Mouse (Mus musculus): Measurements from ENCODE around the gene Rsph1. TPM values are rescaled to one million over a fixed set of nuclear protein-coding genes. Genes with fewer than 3 reads are reported as not detected.
"Not testable (repeated sequence)": the region's sequence is repeated elsewhere in the genome, so short reads cannot be mapped to it uniquely, and the experiment has no call there.

Gene Rsph1
- polyA plus RNA-seq, 1 experiment from 2014 or later, result 8.6 TPM

DNA sequence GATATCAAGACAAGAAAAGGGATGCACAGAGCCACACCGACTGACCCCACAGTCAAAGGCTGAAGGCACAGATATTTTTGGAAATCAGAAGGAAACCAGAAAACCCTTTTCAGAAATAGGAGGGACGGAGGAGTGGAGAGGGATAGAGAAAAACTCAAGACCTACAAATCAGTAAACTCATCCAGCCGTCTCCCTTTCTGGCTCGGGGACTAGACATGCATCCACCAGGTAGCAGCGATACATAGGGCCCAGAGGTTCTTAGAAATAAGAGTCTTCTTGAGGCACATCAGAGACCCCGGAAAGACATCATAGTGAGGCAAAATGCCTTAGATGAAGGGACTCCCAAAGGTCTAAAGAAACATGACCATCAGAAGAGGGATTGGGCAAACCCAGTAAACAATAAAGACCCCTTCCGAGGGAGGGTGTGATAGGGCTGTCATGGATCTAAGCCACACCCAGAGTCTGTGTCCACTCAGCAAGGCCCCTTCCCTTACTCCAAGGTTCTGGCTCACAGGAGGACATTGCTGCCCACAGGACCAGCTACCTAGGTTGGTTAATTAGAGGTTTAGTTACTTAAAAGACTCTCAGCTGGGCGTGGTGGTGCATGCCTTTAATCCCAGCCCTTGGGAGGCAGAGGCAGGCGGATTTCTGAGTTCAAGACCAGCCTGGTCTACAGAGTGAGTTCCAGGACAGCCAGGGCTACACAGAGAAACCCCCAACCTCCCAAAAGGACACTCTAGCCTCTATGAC lies 4.6 kb downstream of the Rsph1 start:
- no peak for ATAC-seq
- 90% methylated on average over 9 of the region's 9 CpGs for WGBS
- no peak overlapping the region for H3K4me3 ChIP-seq (ENCODE audit: low read depth, low read length)

DNA sequence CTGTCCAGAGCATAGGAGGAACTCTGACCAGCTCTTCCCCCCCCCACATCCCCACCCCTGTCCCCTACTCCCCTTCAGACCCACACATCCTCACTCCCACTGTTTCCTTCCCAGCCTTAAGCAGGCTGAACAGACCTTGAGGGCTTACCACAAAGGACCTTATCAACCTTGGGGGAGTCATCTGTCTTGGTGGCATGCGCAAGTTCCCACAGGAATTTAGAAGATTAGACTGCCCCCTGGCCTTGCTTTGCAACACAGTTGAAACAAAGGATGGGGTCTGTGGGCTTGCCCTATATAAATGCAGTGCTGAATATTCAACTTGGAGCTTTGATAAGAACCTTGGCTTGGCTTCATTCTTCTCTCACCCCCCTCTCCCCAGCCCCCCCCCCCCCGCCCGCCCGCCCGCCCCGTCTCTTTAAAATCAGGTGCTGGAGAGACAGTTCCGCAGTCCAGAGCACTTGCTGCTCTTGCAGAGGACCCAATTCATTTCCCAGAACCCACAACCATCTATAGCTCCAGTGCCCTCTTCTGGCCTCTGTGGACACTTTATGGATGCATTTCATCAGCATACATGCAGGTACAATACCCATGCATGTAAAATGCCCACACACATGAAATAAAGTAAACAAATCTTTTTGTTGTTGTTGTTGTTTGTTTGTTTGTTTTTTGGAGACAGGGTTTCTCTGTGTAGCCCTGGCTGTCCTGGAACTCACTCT lies 5.9 kb downstream of the Rsph1 start:
- ATAC-seq, result no peak
- no peak overlapping the region for H3K9ac ChIP-seq (ENCODE audit: low read depth, low read length)
- no peak overlapping the region for H3K4me3 ChIP-seq (ENCODE audit: low read depth, low read length)
- H3K4me2 ChIP-seq (ENCODE audit: low read length), result no peak overlapping the region
- H3K36me3 ChIP-seq (ENCODE audit: control insufficient read depth, insufficient read depth, low read length), result no peaks in the 10 kb centered on the region
- H3K27me3 ChIP-seq (ENCODE audit: control insufficient read depth, insufficient read depth, low read depth, low read length), result no peaks in the 10 kb centered on the region
- no peak overlapping the region for H3K27ac ChIP-seq (ENCODE audit: low read length)
- no peaks in the 10 kb centered on the region for H3K9me3 ChIP-seq (replicated peaks; ENCODE audit: control insufficient read depth, low read length, poor library complexity, severe bottlenecking)
- no peaks in the 10 kb centered on the region for H3K4me1 ChIP-seq (ENCODE audit: control insufficient read depth, insufficient read depth, low read length)
- 42% methylated on average over 3 of the region's 7 CpGs for WGBS

More for the DNA sequence above, 4.6 kb downstream of the Rsph1 start:
- no peak overlapping the region for H3K9ac ChIP-seq (ENCODE audit: low read depth, low read length)
- H3K9me3 ChIP-seq (replicated peaks; ENCODE audit: control insufficient read depth, low read length, poor library complexity, severe bottlenecking), result no peaks in the 10 kb centered on the region
- H3K27ac ChIP-seq (ENCODE audit: low read length), result no peak overlapping the region
- H3K4me2 ChIP-seq (ENCODE audit: low read length), result no peak overlapping the region
- peaks cover 3% of the 10 kb centered on the region for H3K4me1 ChIP-seq (ENCODE audit: control insufficient read depth, insufficient read depth, low read length)
- H3K36me3 ChIP-seq (ENCODE audit: control insufficient read depth, insufficient read depth, low read length), result no peaks in the 10 kb centered on the region
- H3K27me3 ChIP-seq (ENCODE audit: control insufficient read depth, insufficient read depth, low read depth, low read length), result no peaks in the 10 kb centered on the region

DNA sequence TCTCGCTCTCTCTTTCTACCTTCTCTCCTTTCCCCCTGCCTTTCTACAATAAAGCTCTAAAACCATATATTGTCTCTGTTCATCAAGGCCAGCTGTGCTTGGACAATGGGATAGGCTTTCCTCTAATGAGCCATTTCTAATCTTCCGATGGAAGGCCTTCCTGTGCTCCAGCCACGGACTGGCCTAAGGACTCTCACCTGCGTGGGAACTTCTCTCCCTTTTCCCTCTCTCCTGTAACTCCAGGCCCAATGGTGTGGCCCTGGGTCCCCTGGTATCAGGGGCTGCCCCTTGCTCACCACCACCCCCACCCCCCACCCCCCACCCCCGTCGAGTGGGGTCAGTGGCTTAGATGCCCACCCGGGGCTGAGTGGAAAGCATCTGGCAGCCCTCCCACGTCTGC lies 6.4 kb downstream of the Rsph1 start:
- WGBS, result 77% methylated on average over 8 of the region's 8 CpGs
- H3K9me3 ChIP-seq (replicated peaks; ENCODE audit: control insufficient read depth, low read length, poor library complexity, severe bottlenecking); H3K9ac ChIP-seq (ENCODE audit: low read depth, low read length); H3K4me2 ChIP-seq (ENCODE audit: low read length); ATAC-seq; H3K36me3 ChIP-seq (ENCODE audit: control insufficient read depth, insufficient read depth, low read length); H3K4me1 ChIP-seq (ENCODE audit: control insufficient read depth, insufficient read depth, low read length); H3K27ac ChIP-seq (ENCODE audit: low read length); H3K27me3 ChIP-seq (ENCODE audit: control insufficient read depth, insufficient read depth, low read depth, low read length); H3K4me3 ChIP-seq (ENCODE audit: low read depth, low read length): not testable (repeated sequence)

DNA sequence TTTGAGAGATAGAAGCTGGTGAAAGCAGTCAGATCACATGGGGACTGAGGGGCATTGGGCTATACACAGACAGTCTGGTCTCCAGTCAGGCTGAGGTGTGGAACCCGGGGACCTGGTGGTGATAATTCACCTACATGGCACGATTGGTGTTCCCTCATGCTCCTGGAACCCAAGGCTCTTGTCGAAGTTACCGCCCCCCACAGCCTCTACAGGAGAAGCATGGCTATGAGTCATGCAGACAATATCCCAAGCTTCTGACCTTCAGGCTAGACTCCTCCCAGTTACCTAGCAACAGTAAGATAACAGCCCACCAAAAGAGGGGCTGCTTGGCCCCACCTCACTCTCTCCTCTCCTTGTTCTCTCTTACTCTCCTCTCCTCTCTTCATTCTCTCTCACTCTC lies 6.9 kb downstream of the Rsph1 start:
- WGBS, result 89% methylated on average over 4 of the region's 4 CpGs
- Histone ChIP-seq H3K27ac (ENCODE audit: low read length) (no peak overlapping the region), H3K9ac (ENCODE audit: low read depth, low read length) (no peak overlapping the region), H3K9me3 (replicated peaks; ENCODE audit: control insufficient read depth, low read length, poor library complexity, severe bottlenecking) (no peaks in the 10 kb centered on the region), H3K4me1 (ENCODE audit: control insufficient read depth, insufficient read depth, low read length) (no peaks in the 10 kb centered on the region), H3K36me3 (ENCODE audit: control insufficient read depth, insufficient read depth, low read length) (no peaks in the 10 kb centered on the region), H3K27me3 (ENCODE audit: control insufficient read depth, insufficient read depth, low read depth, low read length) (no peaks in the 10 kb centered on the region), H3K4me2 (ENCODE audit: low read length) (no peak overlapping the region), H3K4me3 (ENCODE audit: low read depth, low read length) (no peak overlapping the region)
- ATAC-seq, result no peak

DNA sequence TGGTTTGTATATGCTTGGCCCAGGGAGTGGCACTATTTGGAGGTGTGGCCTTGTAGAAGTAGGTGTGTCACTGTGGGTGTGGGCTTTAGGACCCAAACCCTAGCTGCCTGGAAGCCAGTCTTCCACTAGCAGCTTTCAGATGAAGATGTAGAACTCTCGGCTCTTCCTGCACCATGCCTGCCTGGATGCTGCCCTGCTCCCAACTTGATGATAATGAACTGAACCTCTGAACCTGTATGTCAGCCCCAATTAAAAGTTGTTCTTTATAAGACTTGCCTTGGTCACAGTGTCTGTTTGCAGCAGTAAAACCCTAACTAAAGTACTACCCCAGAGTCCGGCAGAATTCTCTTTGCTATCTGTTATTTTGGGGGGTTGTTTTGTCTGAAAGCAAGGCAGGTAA lies 7.4 kb downstream of the Rsph1 start:
- Histone ChIP-seq H3K9ac (ENCODE audit: low read depth, low read length) (no peak overlapping the region), H3K27me3 (ENCODE audit: control insufficient read depth, insufficient read depth, low read depth, low read length) (no peaks in the 10 kb centered on the region), H3K4me3 (ENCODE audit: low read depth, low read length) (no peak overlapping the region), H3K36me3 (ENCODE audit: control insufficient read depth, insufficient read depth, low read length) (no peaks in the 10 kb centered on the region), H3K27ac (ENCODE audit: low read length) (no peak overlapping the region), H3K4me2 (ENCODE audit: low read length) (no peak overlapping the region), H3K4me1 (ENCODE audit: control insufficient read depth, insufficient read depth, low read length) (no peaks in the 10 kb centered on the region), H3K9me3 (replicated peaks; ENCODE audit: control insufficient read depth, low read length, poor library complexity, severe bottlenecking) (no peaks in the 10 kb centered on the region)
- 86% methylated on average over 2 of the region's 2 CpGs for WGBS
- ATAC-seq, result no peak

DNA sequence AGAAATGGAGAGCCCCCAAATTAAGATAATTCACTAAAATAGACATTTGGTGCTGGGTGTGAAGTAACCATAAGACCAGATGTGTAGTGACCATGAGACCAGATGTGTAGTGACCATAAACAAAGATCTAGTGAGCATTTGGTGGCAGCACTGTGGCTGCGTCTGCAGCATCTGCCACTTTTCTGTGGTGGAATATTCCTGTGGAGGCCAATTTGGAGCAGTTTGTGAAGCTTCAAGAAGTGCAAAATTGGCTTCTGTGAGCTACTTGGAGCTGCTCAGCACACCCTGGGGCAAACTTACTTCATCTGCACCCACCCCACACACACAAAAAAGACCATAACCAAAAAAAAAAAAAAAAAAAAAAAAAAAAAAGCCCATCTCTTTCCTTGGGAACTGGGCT lies 9.2 kb downstream of the Rsph1 start:
- H3K27me3 ChIP-seq (ENCODE audit: control insufficient read depth, insufficient read depth, low read depth, low read length), result no peaks in the 10 kb centered on the region
- H3K36me3 ChIP-seq (ENCODE audit: control insufficient read depth, insufficient read depth, low read length), result no peaks in the 10 kb centered on the region
- no peak overlapping the region for H3K4me2 ChIP-seq (ENCODE audit: low read length)
- H3K9me3 ChIP-seq (replicated peaks; ENCODE audit: control insufficient read depth, low read length, poor library complexity, severe bottlenecking), result no peaks in the 10 kb centered on the region
- H3K4me1 ChIP-seq (ENCODE audit: control insufficient read depth, insufficient read depth, low read length), result no peaks in the 10 kb centered on the region
- H3K27ac ChIP-seq (ENCODE audit: low read length), result no peak overlapping the region
- ATAC-seq, result no peak
- WGBS, result 88% methylated on average over 1 of the region's 1 CpGs
- no peak overlapping the region for H3K4me3 ChIP-seq (ENCODE audit: low read depth, low read length)
- H3K9ac ChIP-seq (ENCODE audit: low read depth, low read length), result no peak overlapping the region

DNA sequence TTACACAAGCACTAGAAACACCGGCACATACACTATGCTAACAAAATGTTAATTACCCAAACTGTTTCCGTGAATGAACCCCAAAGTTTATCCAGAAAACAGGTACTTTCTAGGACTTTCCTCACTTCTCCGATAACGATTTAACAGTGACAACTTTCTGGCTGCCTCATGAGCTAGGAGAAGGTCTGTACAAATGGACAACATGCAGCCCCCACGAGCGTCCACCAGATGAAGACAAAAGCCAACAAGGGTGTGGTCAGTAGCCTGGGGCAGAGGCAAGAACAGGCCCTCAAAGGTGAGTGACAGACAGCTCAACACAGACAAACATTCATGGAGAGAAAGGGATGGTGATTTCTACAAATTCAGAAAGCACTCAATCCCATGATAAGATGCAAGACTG lies 9.6 kb downstream of the Rsph1 start:
- Histone ChIP-seq H3K36me3 (ENCODE audit: control insufficient read depth, insufficient read depth, low read length) (no peaks in the 10 kb centered on the region), H3K4me3 (ENCODE audit: low read depth, low read length) (no peak overlapping the region), H3K27me3 (ENCODE audit: control insufficient read depth, insufficient read depth, low read depth, low read length) (no peaks in the 10 kb centered on the region), H3K9ac (ENCODE audit: low read depth, low read length) (no peak overlapping the region), H3K4me2 (ENCODE audit: low read length) (no peak overlapping the region), H3K9me3 (replicated peaks; ENCODE audit: control insufficient read depth, low read length, poor library complexity, severe bottlenecking) (no peaks in the 10 kb centered on the region), H3K27ac (ENCODE audit: low read length) (no peak overlapping the region), H3K4me1 (ENCODE audit: control insufficient read depth, insufficient read depth, low read length) (no peaks in the 10 kb centered on the region)
- WGBS, result 89% methylated on average over 6 of the region's 6 CpGs
- no peak for ATAC-seq

DNA sequence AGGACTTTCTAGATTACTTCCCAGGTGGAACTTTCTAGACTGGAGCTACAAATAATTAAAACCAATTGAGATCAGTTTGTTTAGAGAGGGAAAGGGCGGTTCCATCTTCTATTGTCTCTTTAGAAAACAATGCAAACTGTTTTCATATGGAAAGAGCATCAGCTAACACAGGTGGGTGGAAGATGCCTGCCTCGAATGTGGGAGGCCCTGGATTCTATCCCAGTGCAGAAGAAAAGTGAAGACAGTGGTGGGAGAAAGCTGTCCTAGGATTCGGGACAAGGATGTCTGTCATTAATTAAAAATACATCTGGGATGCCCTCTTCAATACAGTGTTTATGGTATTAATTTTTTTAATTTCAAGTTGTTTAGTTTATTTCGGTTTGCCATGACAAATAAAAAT lies 10.0 kb downstream of the Rsph1 start:
- Histone ChIP-seq H3K9ac (ENCODE audit: low read depth, low read length) (no peak overlapping the region), H3K27ac (ENCODE audit: low read length) (no peak overlapping the region), H3K27me3 (ENCODE audit: control insufficient read depth, insufficient read depth, low read depth, low read length) (no peaks in the 10 kb centered on the region), H3K36me3 (ENCODE audit: control insufficient read depth, insufficient read depth, low read length) (no peaks in the 10 kb centered on the region), H3K4me2 (ENCODE audit: low read length) (no peak overlapping the region), H3K9me3 (replicated peaks; ENCODE audit: control insufficient read depth, low read length, poor library complexity, severe bottlenecking) (no peaks in the 10 kb centered on the region), H3K4me1 (ENCODE audit: control insufficient read depth, insufficient read depth, low read length) (no peaks in the 10 kb centered on the region), H3K4me3 (ENCODE audit: low read depth, low read length) (no peak overlapping the region)
- ATAC-seq, result no peak
- WGBS, result 79% methylated on average over 4 of the region's 4 CpGs

DNA sequence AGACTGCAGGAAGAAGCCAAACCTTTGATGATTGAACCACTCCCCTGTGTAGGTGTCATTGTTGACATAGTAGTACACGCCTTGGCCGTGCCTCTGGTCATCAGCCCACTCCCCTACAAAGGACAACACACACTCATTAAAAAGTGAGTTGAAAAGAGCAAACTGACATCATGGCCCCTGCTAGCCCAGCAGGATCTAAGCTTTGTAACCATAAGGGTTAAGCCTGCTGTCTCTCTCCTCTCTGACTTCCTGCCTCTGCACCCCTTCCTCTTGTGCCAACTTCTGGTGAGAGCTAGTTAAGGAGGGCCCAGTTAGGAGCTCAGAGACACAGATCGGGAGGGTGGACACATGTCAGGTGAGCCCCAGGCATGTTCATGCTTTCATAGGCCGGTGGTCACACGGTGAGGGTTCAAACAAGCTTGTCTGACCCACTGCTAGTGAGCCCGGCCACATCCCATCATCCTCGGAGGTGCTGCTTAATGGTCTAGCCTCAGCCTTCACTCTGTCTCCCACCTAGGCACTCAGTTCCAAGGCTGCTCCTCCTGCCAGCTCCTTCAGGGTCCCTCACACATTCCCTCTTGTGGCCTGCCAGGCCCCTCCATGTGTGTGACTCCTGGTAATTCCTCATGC lies 10.7 kb downstream of the Rsph1 start:
- no peak overlapping the region for H3K4me2 ChIP-seq (ENCODE audit: low read length)
- no peaks in the 10 kb centered on the region for H3K36me3 ChIP-seq (ENCODE audit: control insufficient read depth, insufficient read depth, low read length)
- no peaks in the 10 kb centered on the region for H3K4me1 ChIP-seq (ENCODE audit: control insufficient read depth, insufficient read depth, low read length)
- H3K4me3 ChIP-seq (ENCODE audit: low read depth, low read length), result no peak overlapping the region
- H3K9me3 ChIP-seq (replicated peaks; ENCODE audit: control insufficient read depth, low read length, poor library complexity, severe bottlenecking), result no peaks in the 10 kb centered on the region
- H3K27me3 ChIP-seq (ENCODE audit: control insufficient read depth, insufficient read depth, low read depth, low read length), result no peaks in the 10 kb centered on the region
- no peak overlapping the region for H3K27ac ChIP-seq (ENCODE audit: low read length)
- ATAC-seq, result no peak
- 88% methylated on average over 7 of the region's 7 CpGs for WGBS
- H3K9ac ChIP-seq (ENCODE audit: low read depth, low read length), result no peak overlapping the region
